Mouse (Mus musculus): ENCODE results near the gene Gipc2. TPM values are rescaled to one million over a fixed set of nuclear protein-coding genes. Genes with fewer than 3 reads are reported as not detected.

The Gipc2 gene
- polyA plus RNA-seq, 1 experiment: 36.6 TPM

DNA sequence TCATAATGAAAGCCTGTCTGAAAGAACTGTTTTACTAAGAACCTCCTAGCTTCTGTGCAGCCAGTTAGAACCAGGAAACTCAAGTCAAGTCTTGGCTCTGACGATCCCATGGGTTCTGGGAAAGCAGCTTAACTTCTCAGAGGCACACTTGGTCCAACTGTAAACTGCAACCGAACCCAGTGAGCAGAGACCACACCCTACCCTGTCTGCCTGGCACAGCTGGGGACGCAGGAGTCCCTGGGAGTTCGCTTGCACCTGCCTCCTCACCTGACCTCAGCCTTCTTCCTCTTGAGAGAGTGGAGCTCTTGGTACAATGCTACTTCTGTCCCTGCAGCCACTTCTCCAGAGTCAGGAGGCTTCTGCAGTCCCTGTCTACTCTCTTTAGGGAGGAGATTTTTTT lies 5.4 kb downstream of the Gipc2 start:
- DNase-seq: no peak
- 65% methylated on average over 4 of the region's 4 CpGs for WGBS
- no peak for TF ChIP-seq POLR2A (IDR thresholded peaks at IDR 0.05; ENCODE audit: borderline replicate concordance, extremely low read depth, low read depth, low read length)
- TF ChIP-seq CTCF (IDR thresholded peaks at IDR 0.05; ENCODE audit: insufficient read depth, low read length): no peak
- Histone ChIP-seq H3K4me1 (ENCODE audit: control insufficient read depth, insufficient read depth, low read length) (no peaks in the 10 kb centered on the region; the same call in 1 of the 2 replicates), H3K4me3 (replicated peaks; ENCODE audit: extremely low read depth, low read depth, low read length) (no peak overlapping the region)

DNA sequence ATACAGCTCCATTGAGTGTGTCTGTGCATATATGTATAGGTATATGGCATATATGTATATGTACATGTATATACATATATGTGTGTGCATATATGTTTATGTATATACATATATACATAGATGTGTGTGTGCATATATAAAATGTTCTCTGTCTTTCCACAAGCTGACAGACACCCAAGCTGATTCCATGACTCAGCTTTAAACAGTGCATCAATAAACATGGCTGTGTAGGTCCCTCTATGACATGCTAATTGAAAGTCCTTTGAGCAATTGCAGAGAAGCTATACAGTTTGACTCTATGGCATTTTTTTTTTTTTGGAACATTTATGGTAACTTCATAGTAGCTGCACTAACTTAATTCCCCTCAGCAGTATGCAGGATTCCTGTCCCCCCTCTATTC lies 6.7 kb downstream of the Gipc2 start:
- Histone ChIP-seq H3K4me1 (ENCODE audit: control insufficient read depth, insufficient read depth, low read length) (no peaks in the 10 kb centered on the region; the same call in 1 of the 2 replicates), H3K4me3 (replicated peaks; ENCODE audit: extremely low read depth, low read depth, low read length) (no peak overlapping the region)
- no peak for TF ChIP-seq POLR2A (IDR thresholded peaks at IDR 0.05; ENCODE audit: borderline replicate concordance, extremely low read depth, low read depth, low read length)
- TF ChIP-seq CTCF (IDR thresholded peaks at IDR 0.05; ENCODE audit: insufficient read depth, low read length): no peak
- DNase-seq: no peak

DNA sequence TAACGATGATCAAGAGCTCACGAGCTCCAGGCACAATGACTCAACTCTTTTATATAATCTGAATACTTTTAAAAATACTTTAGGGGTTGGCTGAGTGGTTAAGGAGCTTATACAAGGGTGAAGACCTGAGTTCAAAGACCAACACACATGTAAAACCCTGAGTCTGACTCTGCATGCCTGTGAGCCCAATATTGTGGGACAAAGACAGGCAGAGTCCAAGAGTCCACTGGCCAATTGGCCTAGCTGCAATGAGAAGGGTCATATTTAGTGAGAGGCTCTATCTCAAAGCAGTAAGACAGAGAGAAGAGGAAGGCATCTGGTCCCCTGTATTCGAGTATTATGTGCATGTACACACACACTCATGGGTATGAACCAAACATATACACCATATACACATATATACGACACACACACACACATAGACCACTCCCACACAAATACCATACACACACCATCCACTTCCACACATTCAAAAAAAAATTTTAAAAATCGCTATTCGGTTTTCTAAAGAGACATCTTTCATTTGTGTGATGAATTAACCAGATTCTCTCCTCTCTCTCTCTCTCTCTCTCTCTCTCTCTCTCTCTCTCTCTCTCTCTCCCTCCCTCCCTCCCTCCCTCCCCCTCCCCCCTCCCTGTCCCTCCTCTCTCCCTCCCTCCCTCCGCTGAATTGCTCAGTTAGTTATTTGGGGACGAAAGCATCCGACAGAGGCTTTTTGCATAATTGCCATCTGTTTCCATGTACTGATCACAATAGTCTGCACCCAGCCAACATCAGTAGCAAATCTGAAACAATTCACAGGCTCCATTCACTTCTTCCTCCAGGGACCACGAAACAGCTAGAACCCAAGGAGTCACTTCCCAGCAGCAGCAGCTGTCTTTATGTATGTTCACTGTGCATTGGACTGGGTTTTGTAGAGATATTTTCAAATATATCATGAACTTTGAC lies 7.4 kb downstream of the Gipc2 start:
- no peak for DNase-seq
- Histone ChIP-seq H3K4me3 (replicated peaks; ENCODE audit: extremely low read depth, low read depth, low read length) (no peak overlapping the region), H3K4me1 (ENCODE audit: control insufficient read depth, insufficient read depth, low read length) (no peaks in the 10 kb centered on the region; the same call in 1 of the 2 replicates)
- 74% methylated on average over 10 of the region's 10 CpGs for WGBS
- no peak for TF ChIP-seq CTCF (IDR thresholded peaks at IDR 0.05; ENCODE audit: insufficient read depth, low read length)
- no peak for TF ChIP-seq POLR2A (IDR thresholded peaks at IDR 0.05; ENCODE audit: borderline replicate concordance, extremely low read depth, low read depth, low read length)

DNA sequence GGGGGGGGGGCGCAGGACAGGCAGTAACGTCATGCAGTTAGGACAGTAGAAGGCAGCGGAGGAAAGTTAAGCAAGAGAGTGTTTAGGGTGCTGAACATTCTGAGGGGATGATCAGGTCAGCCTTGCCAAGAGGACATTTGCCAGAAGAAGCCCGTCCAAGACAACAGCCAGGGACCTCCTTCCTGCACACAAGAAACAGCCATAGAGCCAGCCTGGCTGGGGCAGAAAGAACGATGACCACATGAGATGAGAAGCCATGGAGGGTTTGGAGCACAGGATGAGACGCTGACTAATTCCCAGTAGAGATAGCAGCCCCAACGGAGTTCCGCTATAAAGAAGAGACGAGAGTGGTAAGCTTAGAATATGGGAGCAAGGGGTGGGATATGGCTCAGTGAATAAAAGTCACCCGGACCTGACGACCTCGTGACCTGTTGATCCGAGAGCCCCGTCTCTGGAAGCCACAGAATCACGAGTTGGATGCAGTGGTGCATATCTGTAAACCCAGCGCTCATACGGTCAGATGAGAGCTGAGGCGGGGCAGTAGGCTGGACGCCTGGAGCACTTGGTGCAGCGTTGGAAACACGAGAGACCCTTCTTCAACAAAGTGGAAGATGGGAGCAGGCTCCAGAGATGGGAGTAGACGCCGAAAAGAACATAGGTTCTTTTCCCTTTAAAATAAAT lies 9.1 kb downstream of the Gipc2 start:
- no peak overlapping the region for H3K4me3 ChIP-seq (replicated peaks; ENCODE audit: extremely low read depth, low read depth, low read length)
- WGBS: 79% methylated on average over 23 of the region's 23 CpGs
- H3K4me1 ChIP-seq (ENCODE audit: control insufficient read depth, insufficient read depth, low read length): no peaks in the 10 kb centered on the region; the same call in 1 of the 2 replicates
- TF ChIP-seq CTCF (IDR thresholded peaks at IDR 0.05; ENCODE audit: insufficient read depth, low read length): no peak
- no peak for TF ChIP-seq POLR2A (IDR thresholded peaks at IDR 0.05; ENCODE audit: borderline replicate concordance, extremely low read depth, low read depth, low read length)
- no peak for DNase-seq

DNA sequence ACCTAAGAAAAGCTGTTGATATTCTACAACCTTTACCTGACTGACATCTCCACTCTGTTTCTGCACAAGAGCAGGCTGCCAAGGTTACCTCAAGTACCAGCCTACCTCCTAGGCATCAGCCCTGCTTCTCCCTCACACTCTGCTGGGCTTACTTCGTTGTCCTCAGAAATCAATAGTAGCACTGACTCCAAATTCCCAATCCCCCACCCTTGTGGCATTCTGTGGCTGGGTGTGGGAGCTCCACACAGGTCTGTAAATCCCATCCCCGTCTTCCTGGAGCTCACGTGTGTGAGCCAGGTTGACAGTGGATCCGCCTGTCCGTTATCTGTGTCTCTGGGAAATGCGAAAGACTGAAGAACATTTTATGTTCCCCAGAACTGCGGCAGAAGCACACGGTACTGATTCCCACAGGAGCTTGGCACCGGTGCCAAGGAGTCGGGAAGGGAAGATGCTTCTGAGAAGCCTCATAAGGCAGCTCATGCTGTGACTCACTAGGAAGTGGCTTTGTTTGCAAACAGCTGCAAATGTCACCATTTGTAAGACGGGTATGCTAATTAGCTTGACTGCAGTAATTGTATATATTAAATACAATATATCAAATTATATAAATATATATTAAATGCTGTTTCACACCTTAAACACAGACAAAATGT lies 10.6 kb downstream of the Gipc2 start:
- Histone ChIP-seq H3K4me1 (ENCODE audit: control insufficient read depth, insufficient read depth, low read length) (no peaks in the 10 kb centered on the region), H3K4me3 (replicated peaks; ENCODE audit: extremely low read depth, low read depth, low read length) (no peak overlapping the region)
- 64% methylated on average over 11 of the region's 11 CpGs for WGBS
- TF ChIP-seq CTCF (IDR thresholded peaks at IDR 0.05; ENCODE audit: insufficient read depth, low read length): no peak
- no peak for TF ChIP-seq POLR2A (IDR thresholded peaks at IDR 0.05; ENCODE audit: borderline replicate concordance, extremely low read depth, low read depth, low read length)
- DNase-seq: no peak

DNA sequence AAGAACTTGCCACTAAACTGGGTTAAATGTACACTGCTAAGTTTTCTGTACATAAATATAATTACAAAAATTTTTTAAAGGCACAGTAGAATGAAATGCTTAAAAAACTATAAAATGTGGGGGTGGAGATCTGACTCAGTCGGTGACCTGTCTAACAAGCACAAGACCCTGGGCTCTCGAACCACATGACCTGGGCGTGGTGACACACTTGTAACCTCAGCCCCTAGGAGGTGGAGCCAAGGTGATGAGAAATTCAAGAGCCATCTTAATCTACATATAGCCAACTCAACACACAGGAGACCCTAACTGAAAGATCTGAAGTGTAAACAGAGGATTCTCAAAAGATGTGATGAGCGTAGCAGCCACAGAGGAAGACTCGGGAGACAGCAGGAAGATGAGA lies 11.9 kb downstream of the Gipc2 start:
- Histone ChIP-seq H3K4me3 (replicated peaks; ENCODE audit: extremely low read depth, low read depth, low read length) (no peak overlapping the region), H3K4me1 (ENCODE audit: control insufficient read depth, insufficient read depth, low read length) (peaks cover 4% of the 10 kb centered on the region)
- DNase-seq: no peak
- TF ChIP-seq CTCF (IDR thresholded peaks at IDR 0.05; ENCODE audit: insufficient read depth, low read length): no peak
- no peak for TF ChIP-seq POLR2A (IDR thresholded peaks at IDR 0.05; ENCODE audit: borderline replicate concordance, extremely low read depth, low read depth, low read length)
- WGBS: 90% methylated on average over 5 of the region's 5 CpGs

DNA sequence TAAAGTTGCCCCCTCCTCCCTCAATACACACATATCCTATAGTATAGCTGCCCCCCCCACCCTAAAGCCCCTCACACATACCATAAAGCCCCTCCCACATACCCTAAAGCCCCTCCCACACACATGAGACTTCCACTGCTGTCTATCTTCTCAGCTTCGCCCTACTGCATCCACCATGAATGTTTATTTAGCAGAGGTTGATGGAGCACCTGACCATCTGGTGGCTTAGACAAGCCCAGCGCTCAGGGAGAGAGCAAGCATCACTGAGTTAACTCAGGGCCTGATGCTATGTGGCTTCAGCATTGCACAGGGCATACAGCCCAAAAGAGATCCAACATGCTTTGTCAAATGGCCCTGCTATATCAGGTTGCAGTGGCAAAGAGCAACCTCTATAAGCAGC lies 12.9 kb downstream of the Gipc2 start:
- no peak for DNase-seq
- peaks cover 7% of the 10 kb centered on the region for H3K4me1 ChIP-seq (ENCODE audit: control insufficient read depth, insufficient read depth, low read length)
- WGBS: 88% methylated on average over 2 of the region's 2 CpGs
- no peak for TF ChIP-seq CTCF (IDR thresholded peaks at IDR 0.05; ENCODE audit: insufficient read depth, low read length)
- no peak for TF ChIP-seq POLR2A (IDR thresholded peaks at IDR 0.05; ENCODE audit: borderline replicate concordance, extremely low read depth, low read depth, low read length)
- no peak overlapping the region for H3K4me3 ChIP-seq (replicated peaks; ENCODE audit: extremely low read depth, low read depth, low read length)

DNA sequence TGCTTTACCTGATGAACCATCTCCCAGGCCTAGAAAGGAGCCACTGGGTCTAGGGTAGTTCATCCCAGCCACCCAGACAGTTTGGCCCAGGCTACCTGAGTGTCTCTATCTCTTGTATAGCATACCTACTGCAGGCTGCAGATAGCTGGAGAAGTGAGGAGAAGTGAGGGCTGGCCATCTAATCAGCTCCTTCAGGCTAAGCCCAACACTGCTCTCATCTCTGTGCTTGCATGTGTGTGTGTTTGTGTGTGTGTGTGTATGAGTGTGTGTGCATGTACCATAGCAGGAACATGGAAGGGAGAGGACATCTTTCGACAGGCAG lies 13.6 kb downstream of the Gipc2 start:
- WGBS: 87% methylated on average over 1 of the region's 1 CpGs
- no peak overlapping the region for H3K4me3 ChIP-seq (replicated peaks; ENCODE audit: extremely low read depth, low read depth, low read length)
- DNase-seq: no peak
- peaks cover 12% of the 10 kb centered on the region for H3K4me1 ChIP-seq (ENCODE audit: control insufficient read depth, insufficient read depth, low read length)
- no peak for TF ChIP-seq CTCF (IDR thresholded peaks at IDR 0.05; ENCODE audit: insufficient read depth, low read length)
- no peak for TF ChIP-seq POLR2A (IDR thresholded peaks at IDR 0.05; ENCODE audit: borderline replicate concordance, extremely low read depth, low read depth, low read length)

DNA sequence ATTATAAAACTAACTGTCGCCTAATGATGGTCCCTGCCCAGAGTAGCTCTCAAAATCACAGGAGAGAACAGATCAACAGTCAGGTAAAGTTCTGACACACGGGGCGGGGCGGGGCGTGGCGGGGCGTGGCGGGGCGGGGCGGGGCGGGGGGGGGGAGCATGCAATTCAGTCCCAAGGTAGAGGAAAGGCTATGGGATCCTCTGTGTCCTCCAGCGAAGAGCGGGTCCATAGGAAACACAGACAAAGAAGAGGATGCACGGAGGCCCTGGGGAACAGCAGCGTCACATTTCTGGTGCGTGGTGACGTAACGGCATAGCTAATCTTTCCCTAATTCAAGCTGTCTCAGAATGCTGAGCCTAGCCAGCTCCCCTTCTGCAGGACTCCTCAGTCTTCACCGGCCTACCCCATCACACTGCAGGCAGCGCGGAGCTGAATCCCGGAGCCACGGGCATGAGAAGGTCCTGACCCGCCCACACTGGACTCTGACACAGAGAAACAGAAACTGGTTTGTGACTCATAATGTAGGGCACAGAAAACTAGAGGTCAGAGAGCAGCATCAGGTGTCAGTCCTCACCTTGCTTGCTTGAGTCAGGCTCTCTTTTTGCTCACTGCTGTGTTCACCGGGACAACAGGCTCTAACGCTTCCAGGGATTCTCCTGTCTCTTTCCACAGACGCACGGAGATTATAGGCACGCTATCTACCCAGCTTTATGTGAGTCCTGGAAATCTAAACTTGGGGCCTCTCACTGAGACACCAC lies 14.1 kb downstream of the Gipc2 start:
- DNase-seq: no peak
- Histone ChIP-seq H3K4me3 (replicated peaks; ENCODE audit: extremely low read depth, low read depth, low read length) (no peak overlapping the region), H3K4me1 (ENCODE audit: control insufficient read depth, insufficient read depth, low read length) (peaks cover 12% of the 10 kb centered on the region)
- 68% methylated on average over 27 of the region's 29 CpGs for WGBS
- TF ChIP-seq POLR2A (IDR thresholded peaks at IDR 0.05; ENCODE audit: borderline replicate concordance, extremely low read depth, low read depth, low read length) (no peak), CTCF (IDR thresholded peaks at IDR 0.05; ENCODE audit: insufficient read depth, low read length) (no peak)
